In genomic region chr4:137396641-137397525, GRCm38 (mm10) we compare ENCODE assay signal across 12 mouse cellular contexts. TPM values are rescaled to one million over a fixed set of nuclear protein-coding genes. Genes with fewer than 3 reads are reported as not detected.
DNase-seq lines count a peak whose midpoint lies in the region; ATAC-seq lines count a peak whose summit lies in the region.
"Had no signal": no experiment of that assay in that cellular context is flagged by ENCODE, and none has a peak within 500 bp of the region (broad histone marks: within the 10 kb centered on the region; RNA-seq: fewer than 3 reads in every experiment).

No protein-coding gene starts in this region.

- no peaks in the 10 kb centered on the region for H3K9me3 ChIP-seq in hindbrain, embryonic 14.5 days (ENCODE audit: control insufficient read depth, low read length)
- no peaks in the 10 kb centered on the region for H3K9me3 ChIP-seq in forebrain, embryonic 12.5 days
- H3K9me3 ChIP-seq: embryonic facial prominence, embryonic 13.5 days; limb, embryonic 15.5 days had no signal

- no peaks in the 10 kb centered on the region for H3K36me3 ChIP-seq in hindbrain, embryonic 14.5 days (replicated peaks; ENCODE audit: control insufficient read depth, insufficient read depth)
- H3K36me3 ChIP-seq in forebrain, embryonic 12.5 days (replicated peaks): no peaks in the 10 kb centered on the region
- H3K36me3 ChIP-seq: embryonic facial prominence, embryonic 13.5 days; hindbrain, embryonic 10.5 days; limb, embryonic 15.5 days had no signal

- peak; percentile 52; the same call in 1 of the 2 replicates for ATAC-seq in cerebellum, adult (ENCODE audit: insufficient number of reproducible peaks, low FRiP score, low TSS enrichment)
- no peak for ATAC-seq in hindbrain, embryonic 14.5 days (ENCODE audit: low FRiP score)
- ATAC-seq in forebrain, embryonic 12.5 days (ENCODE audit: low FRiP score): no peak

- no peak overlapping the region for H3K27ac ChIP-seq in hindbrain, embryonic 14.5 days
- H3K27ac ChIP-seq in forebrain, embryonic 12.5 days: no peak overlapping the region
- H3K27ac ChIP-seq: embryonic facial prominence, embryonic 13.5 days; hindbrain, embryonic 10.5 days; limb, embryonic 15.5 days had no signal

- intact Hi-C loops in heart, postnatal 25 days (cut with DNase I): loop anchor here (10.0 kb wide), 2 partner anchors 232 to 322 kb away; no protein-coding TSS in a partner anchor

- no peaks in the 10 kb centered on the region for H3K27me3 ChIP-seq in hindbrain, embryonic 14.5 days (ENCODE audit: control insufficient read depth, insufficient read depth, low read length)
- H3K27me3 ChIP-seq in forebrain, embryonic 12.5 days: no peaks in the 10 kb centered on the region
- H3K27me3 ChIP-seq: embryonic facial prominence, embryonic 13.5 days; limb, embryonic 15.5 days had no signal

- no peaks in the 10 kb centered on the region for H3K4me1 ChIP-seq in hindbrain, embryonic 14.5 days (replicated peaks; ENCODE audit: control insufficient read depth, insufficient read depth, low read length)
- H3K4me1 ChIP-seq in forebrain, embryonic 12.5 days: no peaks in the 10 kb centered on the region
- H3K4me1 ChIP-seq: embryonic facial prominence, embryonic 13.5 days; limb, embryonic 15.5 days had no signal

- DNase-seq in cerebellum, postnatal 4 days (ENCODE audit: low spot score in 2 of 2): no peak
- DNase-seq in urinary bladder, postnatal 14 days (ENCODE audit: low spot score): peak; percentile 78
- DNase-seq in urinary bladder, adult 2 months (ENCODE audit: low spot score): no peak
- DNase-seq in heart, postnatal 25 days (ENCODE audit: low spot score): peak; percentile 47
- peak; percentile 44 to 76 for DNase-seq in urinary bladder, postnatal 36 days (ENCODE audit: low spot score in 2 of 2)
- no peak for DNase-seq in hindbrain, embryonic 14.5 days (ENCODE audit: low spot score)

- H3K4me3 ChIP-seq in hindbrain, embryonic 14.5 days (replicated peaks; ENCODE audit: low read length): no peak overlapping the region
- H3K4me3 ChIP-seq in forebrain, embryonic 12.5 days (replicated peaks): no peak overlapping the region
- H3K4me3 ChIP-seq: embryonic facial prominence, embryonic 13.5 days; hindbrain, embryonic 10.5 days; limb, embryonic 15.5 days had no signal

- no peak overlapping the region for H3K4me2 ChIP-seq in hindbrain, embryonic 14.5 days (replicated peaks)
- H3K4me2 ChIP-seq in forebrain, embryonic 12.5 days: no peak overlapping the region
- H3K4me2 ChIP-seq: embryonic facial prominence, embryonic 13.5 days; limb, embryonic 15.5 days had no signal

- no peak overlapping the region for H3K9ac ChIP-seq in hindbrain, embryonic 14.5 days
- H3K9ac ChIP-seq in forebrain, embryonic 12.5 days: no peak overlapping the region
- H3K9ac ChIP-seq: embryonic facial prominence, embryonic 13.5 days; limb, embryonic 15.5 days had no signal

- WGBS in hindbrain, embryonic 14.5 days: 79% methylated on average over 15 of the region's 15 CpGs
- WGBS in forebrain, embryonic 12.5 days: 82% methylated on average over 15 of the region's 15 CpGs

RNA-seq across cellular contexts. Expression of gene Cela3a, which starts 12.7 kb away (rescaled TPM):
- not detected in 2 replicates for polyA plus RNA-seq in urinary bladder, adult 2 months (2012; rRNA removed)
- total RNA-seq in heart, postnatal 25 days (2021): not detected
- not detected in 2 replicates for polyA plus RNA-seq in hindbrain, embryonic 14.5 days (2014; fragmentation: Nextera tagmentation; extraction: Ambion mirVana)
- polyA plus RNA-seq in forebrain, embryonic 12.5 days (2016; fragmentation: Nextera tagmentation; extraction: Ambion mirVana): not detected in 2 replicates
- polyA plus RNA-seq: embryonic facial prominence, embryonic 13.5 days; hindbrain, embryonic 10.5 days; limb, embryonic 15.5 days had no signal

RNA-seq across cellular contexts. Expression of gene Cela3b, which starts 33.5 kb away (rescaled TPM):
- 0.34 TPM in 1 of 2 replicates, not detected in the other for polyA plus RNA-seq in urinary bladder, adult 2 months (2012; rRNA removed)
- total RNA-seq in heart, postnatal 25 days (2021): not detected
- polyA plus RNA-seq in hindbrain, embryonic 14.5 days (2014; fragmentation: Nextera tagmentation; extraction: Ambion mirVana): not detected in 2 replicates
- not detected in 2 replicates for polyA plus RNA-seq in forebrain, embryonic 12.5 days (2016; fragmentation: Nextera tagmentation; extraction: Ambion mirVana)
- polyA plus RNA-seq: embryonic facial prominence, embryonic 13.5 days; hindbrain, embryonic 10.5 days; limb, embryonic 15.5 days had no signal

RNA-seq across cellular contexts. Expression of gene Cdc42, which starts 39.4 kb away (rescaled TPM):
- 326 and 339 TPM in 2 replicates for polyA plus RNA-seq in urinary bladder, adult 2 months (2012; rRNA removed)
- 100 to 1,000 TPM; 153 to 169 TPM for total RNA-seq in heart, postnatal 25 days (2021)
- 1,007 and 1,073 TPM in 2 replicates for polyA plus RNA-seq in hindbrain, embryonic 14.5 days (2014; fragmentation: Nextera tagmentation; extraction: Ambion mirVana)
- 584 and 589 TPM in 2 replicates for polyA plus RNA-seq in forebrain, embryonic 12.5 days (2016; fragmentation: Nextera tagmentation; extraction: Ambion mirVana)

RNA-seq across cellular contexts. Expression of gene 1700013G24Rik, which starts 56.2 kb away (rescaled TPM):
- not detected in 2 replicates for polyA plus RNA-seq in urinary bladder, adult 2 months (2012; rRNA removed)
- total RNA-seq in heart, postnatal 25 days (2021): not detected
- not detected in 2 replicates for polyA plus RNA-seq in hindbrain, embryonic 14.5 days (2014; fragmentation: Nextera tagmentation; extraction: Ambion mirVana)
- polyA plus RNA-seq in forebrain, embryonic 12.5 days (2016; fragmentation: Nextera tagmentation; extraction: Ambion mirVana): not detected in 2 replicates
- polyA plus RNA-seq: embryonic facial prominence, embryonic 13.5 days; hindbrain, embryonic 10.5 days; stomach, embryonic 16.5 days had no signal

Comparison
In these comparisons a context has a peak if more than half of its experiments do, and no peak if none do; other contexts are left out.
1. DNase-seq: peak in urinary bladder, postnatal 14 days (single experiment), heart, postnatal 25 days (single experiment) and urinary bladder, postnatal 36 days (2 of 2); none in cerebellum, postnatal 4 days (0 of 2), urinary bladder, adult 2 months (single experiment) and hindbrain, embryonic 14.5 days (single experiment).